Mouse (Mus musculus) MEL (cell line): ENCODE results near the gene Rims3. TPM values are rescaled to one million over a fixed set of nuclear protein-coding genes. Genes with fewer than 3 reads are reported as not detected.

ENCODE experiments used
- DNase-seq: peaks from one replicate; pipeline ENCODE4 v3.0.0; 2011; ENCODE audit warnings: low read depth, low spot score
- H3K27ac ChIP-seq: 2 replicates; pipeline ENCODE4 v1.5.1; 2012; ENCODE audit warnings: low read depth, mild to moderate bottlenecking, control low read depth, low read length, moderate library complexity; ENCODE audit not compliant: control insufficient read depth
- H3K27me3 ChIP-seq, 2 experiments: fragments of 150-350 bp in 1 of 2; sonication (generic) in 1 of 2; 2 replicates each; pipeline ENCODE4 v1.6.1; 2012; ENCODE audit warnings: low read length in 2 of 2, mild to moderate bottlenecking in 2 of 2, improper control_type of control experiment in 1 of 2, moderate library complexity in 1 of 2; ENCODE audit not compliant: insufficient read depth in 2 of 2, control insufficient read depth in 1 of 2
- H3K36me3 ChIP-seq, 2 experiments: 2 replicates each; pipeline ENCODE4 v1.6.1; 2012 to 2014; ENCODE audit warnings: low read length in 2 of 2, improper control_type of control experiment in 1 of 2, inconsistent platforms in 1 of 2, mild to moderate bottlenecking in 1 of 2; ENCODE audit not compliant: insufficient read depth in 2 of 2, control insufficient read depth in 1 of 2
- H3K4me1 ChIP-seq, 2 experiments: fragments of 150-350 bp in 1 of 2; sonication (generic) in 1 of 2; 2 replicates each; pipeline ENCODE4 v1.6.1; 2012; ENCODE audit warnings: low read length in 2 of 2, improper control_type of control experiment in 1 of 2, mild to moderate bottlenecking in 1 of 2; ENCODE audit not compliant: insufficient read depth in 2 of 2, control insufficient read depth in 1 of 2
- H3K4me3 ChIP-seq, 2 experiments: fragments of 150-350 bp in 1 of 2; sonication (generic) in 1 of 2; 2 replicates each; pipeline ENCODE4 v1.5.1; 2012; ENCODE audit warnings: low read depth in 2 of 2, low read length in 2 of 2, mild to moderate bottlenecking in 2 of 2, moderate library complexity in 2 of 2, control low read depth in 1 of 2, improper control_type of control experiment in 1 of 2; ENCODE audit not compliant: control insufficient read depth in 1 of 2, insufficient read depth in 1 of 2
- H3K79me2 ChIP-seq: 2 replicates; pipeline ENCODE4 v1.6.1; 2012; ENCODE audit warnings: mild to moderate bottlenecking, low read length, moderate library complexity; ENCODE audit not compliant: control insufficient read depth, poor library complexity, insufficient read depth
- H3K9ac ChIP-seq: 2 replicates; pipeline ENCODE4 v1.6.1; 2012; ENCODE audit warnings: low read depth, mild to moderate bottlenecking, control low read depth, low read length, moderate library complexity; ENCODE audit not compliant: control insufficient read depth, poor library complexity, severe bottlenecking
- H3K9me3 ChIP-seq: fragments of 150-350 bp; sonication (generic); replicated peaks from 2 replicates; pipeline ENCODE4 v1.6.1; 2012; ENCODE audit warnings: mild to moderate bottlenecking, low read length, improper control_type of control experiment, moderate library complexity; ENCODE audit not compliant: insufficient read depth
- BHLHE40 ChIP-seq: IDR thresholded peaks from 2 replicates; pipeline ENCODE4 v1.6.1; 2012; ENCODE audit warnings: low read depth, mild to moderate bottlenecking, inconsistent platforms, low read length, improper control_type of control experiment, borderline replicate concordance
- CHD2 ChIP-seq: IDR thresholded peaks from 2 replicates; pipeline ENCODE4 v1.6.1; 2011; ENCODE audit warnings: low read length, improper control_type of control experiment
- E2F4 ChIP-seq: IDR thresholded peaks from 2 replicates; pipeline ENCODE4 v1.6.1; 2011; ENCODE audit warnings: low read depth, low read length, improper control_type of control experiment, borderline replicate concordance
- EP300 ChIP-seq, 2 experiments: IDR thresholded peaks; 2 replicates each; pipeline ENCODE4 v1.6.1; 2011; ENCODE audit warnings: improper control_type of control experiment in 2 of 2, low read length in 2 of 2, low read depth in 1 of 2, mild to moderate bottlenecking in 1 of 2
- JUND ChIP-seq: IDR thresholded peaks from 2 replicates; pipeline ENCODE4 v1.6.1; 2011; ENCODE audit warnings: low read depth, mild to moderate bottlenecking, improper control_type of control experiment, low read length
- MAX ChIP-seq: IDR thresholded peaks from 2 replicates; pipeline ENCODE4 v1.6.1; 2011; ENCODE audit warnings: low read length, improper control_type of control experiment
- MAZ ChIP-seq: IDR thresholded peaks from 2 replicates; pipeline ENCODE4 v1.6.1; 2012; ENCODE audit warnings: low read depth, mild to moderate bottlenecking, inconsistent platforms, low read length, improper control_type of control experiment
- MEF2A ChIP-seq: IDR thresholded peaks from 2 replicates; pipeline ENCODE4 v1.6.1; 2014; ENCODE audit warnings: low read depth, mild to moderate bottlenecking, inconsistent platforms, low read length, improper control_type of control experiment; ENCODE audit not compliant: poor library complexity, insufficient replicate concordance, severe bottlenecking; ENCODE audit errors: extremely low read depth
- MXI1 ChIP-seq: IDR thresholded peaks from 2 replicates; pipeline ENCODE4 v1.6.1; 2011; ENCODE audit warnings: mild to moderate bottlenecking, low read depth, low read length, improper control_type of control experiment
- RCOR1 ChIP-seq: IDR thresholded peaks from 2 replicates; pipeline ENCODE4 v1.6.1; 2012; ENCODE audit warnings: low read depth, mild to moderate bottlenecking, inconsistent platforms, low read length, improper control_type of control experiment
- TCF12 ChIP-seq: IDR thresholded peaks from 2 replicates; pipeline ENCODE4 v1.6.1; 2014; ENCODE audit warnings: low read depth, mild to moderate bottlenecking, inconsistent platforms, low read length, improper control_type of control experiment, moderate library complexity
- UBTF ChIP-seq: IDR thresholded peaks from 2 replicates; pipeline ENCODE4 v1.6.1; 2012; ENCODE audit warnings: low read depth, mild to moderate bottlenecking, inconsistent platforms, low read length, improper control_type of control experiment, moderate library complexity, borderline replicate concordance; ENCODE audit not compliant: insufficient read depth
- USF1 ChIP-seq: IDR thresholded peaks from 2 replicates; pipeline ENCODE4 v1.6.1; 2014; ENCODE audit warnings: low read depth, mild to moderate bottlenecking, inconsistent platforms, low read length, improper control_type of control experiment, moderate library complexity
- ZC3H11A ChIP-seq: IDR thresholded peaks from 2 replicates; pipeline ENCODE4 v1.6.1; 2012; ENCODE audit warnings: low read depth, mild to moderate bottlenecking, inconsistent platforms, low read length, improper control_type of control experiment
- ZKSCAN1 ChIP-seq: IDR thresholded peaks from 2 replicates; pipeline ENCODE4 v1.6.1; 2012; ENCODE audit warnings: low read depth, mild to moderate bottlenecking, inconsistent platforms, low read length, improper control_type of control experiment, moderate library complexity
- ZMIZ1 ChIP-seq: IDR thresholded peaks from 2 replicates; pipeline ENCODE4 v1.6.1; 2012; ENCODE audit warnings: low read depth, mild to moderate bottlenecking, inconsistent platforms, low read length, improper control_type of control experiment, moderate library complexity
- polyA plus RNA-seq, 2 experiments: library from polyadenylated mRNA; stranded (reverse) in 1 of 2; unstranded in 1 of 2; fragments of >175 nt in 1 of 2; fragments of >200 nt in 1 of 2; gene quantifications; 2 replicates each; pipeline versions ENCODE4 v1.2.1 to v1.2.4; 2012; ENCODE audit warnings: low replicate concordance in 2 of 2, low read depth in 1 of 2; ENCODE audit not compliant: insufficient read length in 2 of 2, insufficient read depth in 1 of 2, missing spikeins in 1 of 2
- total RNA-seq: library from RNA; depleted of rRNA; stranded (reverse); fragments of 300-350 nt; gene quantifications from 2 replicates; pipeline ENCODE4 v1.2.3, GENCODE M21; 2012

Gene Rims3
- total and polyA plus RNA-seq, 3 experiments: 0.07 TPM; not detected in 2

- TF ChIP-seq MEF2A (no peak), ZC3H11A (no peak), MXI1 (no peak), ZMIZ1 (no peak), USF1 (no peak), RCOR1 (no peak), UBTF (no peak), JUND (no peak), E2F4 (no peak), EP300 (IDR thresholded peaks at IDR 0.05; ENCODE audit: low read depth in 1 of 2, low read length in 2 of 2) (no peak), MAX (no peak), ZKSCAN1 (no peak), TCF12 (no peak), MAZ (no peak), BHLHE40 (no peak)
- no peak overlapping the region for H3K9ac ChIP-seq
- peaks cover 65% of the 10 kb centered on the region for H3K79me2 ChIP-seq
- no peak overlapping the region for H3K4me3 ChIP-seq
- no peaks in the 10 kb centered on the region for H3K9me3 ChIP-seq
- peaks cover 10 to 11% of the 10 kb centered on the region in 2 experiments; a peak in 3 of 4 replicates for H3K4me1 ChIP-seq
- no peaks in the 10 kb centered on the region for H3K27me3 ChIP-seq
- H3K27ac ChIP-seq: no peak overlapping the region
- H3K36me3 ChIP-seq: peaks cover 0 to 26% of the 10 kb centered on the region in 2 experiments; a peak in 3 of 4 replicates
- DNase-seq: no peak
These were observed 40.9 kb upstream of the Rims3 start for GRCm38 (mm10) chr4:120813762-120814161.

DNA sequence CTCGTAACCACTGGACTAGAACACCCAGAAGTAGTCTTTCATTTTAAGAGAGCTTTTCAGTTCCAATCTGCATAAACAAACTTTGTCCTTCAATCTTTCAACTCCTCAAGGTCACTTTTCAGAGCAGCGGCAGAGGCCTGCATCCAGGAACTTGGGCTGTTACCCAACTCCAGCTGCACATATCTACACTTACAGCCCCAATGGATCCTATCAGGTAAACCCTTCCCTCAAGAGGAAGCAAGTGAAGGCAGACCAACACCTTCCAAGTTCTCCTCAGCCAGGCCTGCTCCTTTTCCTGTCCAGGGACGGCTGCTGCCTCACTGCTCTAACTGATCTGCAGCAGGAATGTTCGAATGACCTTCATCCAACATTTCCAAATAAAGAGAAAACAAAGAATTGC is 40.4 kb upstream of the Rims3 start:
- peaks cover 10 to 11% of the 10 kb centered on the region in 2 experiments; a peak in 3 of 4 replicates for H3K4me1 ChIP-seq
- peaks cover 0 to 25% of the 10 kb centered on the region in 2 experiments; a peak in 3 of 4 replicates for H3K36me3 ChIP-seq
- H3K9me3 ChIP-seq: no peaks in the 10 kb centered on the region
- no peak overlapping the region for H3K4me3 ChIP-seq
- H3K27me3 ChIP-seq: no peaks in the 10 kb centered on the region
- TF ChIP-seq ZKSCAN1 (no peak), CHD2 (no peak), EP300 (IDR thresholded peaks at IDR 0.05; ENCODE audit: low read depth in 1 of 2, low read length in 2 of 2) (peak in 1 of 2 experiments; percentile 21; a peak in 1 of 4 replicates)
- TF ChIP-seq, all 39 proteins: peak for 1
- Histone ChIP-seq H3K27ac (no peak overlapping the region), H3K9ac (no peak overlapping the region), H3K79me2 (peaks cover 67% of the 10 kb centered on the region)
- no peak for DNase-seq
